Mouse (Mus musculus): Measurements from ENCODE around the gene Maats1.

Gene Maats1

DNA sequence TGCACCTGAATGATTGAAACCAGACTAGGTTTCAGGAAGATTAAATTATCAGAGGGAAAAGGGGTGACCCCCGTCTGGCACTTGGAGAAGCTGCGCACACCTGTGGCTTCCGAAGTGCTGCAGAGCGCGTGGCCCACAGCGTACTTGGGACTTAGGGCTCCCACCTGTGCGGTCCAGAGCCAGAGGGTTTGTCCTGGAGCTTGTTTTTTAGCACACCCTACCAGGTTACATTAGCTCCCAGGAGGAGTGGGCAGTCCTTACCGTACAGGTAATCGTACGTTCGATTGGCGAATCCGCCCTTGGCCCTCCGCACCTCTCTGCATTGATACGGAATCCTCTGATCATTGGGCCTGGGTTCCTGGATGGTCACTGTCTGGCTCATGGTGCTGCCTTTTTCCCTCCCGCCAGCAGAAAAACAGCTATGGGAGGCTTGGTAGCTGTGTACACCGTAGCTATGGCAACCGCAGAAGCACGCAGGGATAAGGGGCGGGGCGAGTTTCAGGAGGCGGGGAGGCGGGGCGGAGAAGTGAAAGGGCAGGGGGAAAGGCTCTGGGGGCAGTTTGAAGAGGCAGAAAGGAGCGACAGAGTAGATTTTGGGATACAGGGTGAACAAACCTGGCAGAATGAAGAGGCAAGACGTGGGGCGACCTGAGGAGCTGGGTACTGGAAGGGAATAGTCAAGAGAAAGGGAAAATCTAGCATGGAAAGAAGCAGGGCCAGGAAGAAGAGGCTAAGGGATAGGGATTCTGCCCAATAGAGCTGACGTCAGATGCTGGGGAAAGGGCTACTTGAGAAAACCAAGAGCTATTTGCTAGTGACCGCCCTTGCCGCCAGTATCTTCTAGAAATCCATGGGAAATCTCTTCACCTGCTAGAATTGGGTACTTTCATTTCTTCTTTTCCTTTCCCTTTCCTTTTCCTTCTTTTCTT lies at the start of gene Maats1:
Gene Maats1 (minus strand): TSS at position 748 of the 929 bp plus-strand sequence.
- DNase-seq (ENCODE audit: low read depth): no peak

DNA sequence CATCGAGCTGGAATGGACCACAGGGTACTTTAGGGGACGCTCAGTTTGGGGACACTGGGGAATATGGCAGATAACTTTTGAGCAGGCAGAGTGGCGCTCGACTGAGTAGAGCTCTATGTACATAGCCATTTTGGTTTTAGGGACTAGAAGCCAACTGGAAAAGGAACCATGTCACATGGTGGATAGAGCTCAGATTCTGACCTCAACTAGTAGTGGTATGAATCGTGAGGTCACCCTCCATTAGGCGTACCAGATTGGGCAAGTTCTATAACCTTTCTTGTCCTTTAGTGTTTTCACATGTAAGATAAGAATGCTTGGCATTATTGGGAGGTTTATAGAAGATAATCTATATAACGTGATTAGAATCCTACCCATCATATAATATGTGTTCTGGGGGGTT lies 48.4 kb upstream of the Maats1 start:
- no peak for DNase-seq (ENCODE audit: low read depth)

DNA sequence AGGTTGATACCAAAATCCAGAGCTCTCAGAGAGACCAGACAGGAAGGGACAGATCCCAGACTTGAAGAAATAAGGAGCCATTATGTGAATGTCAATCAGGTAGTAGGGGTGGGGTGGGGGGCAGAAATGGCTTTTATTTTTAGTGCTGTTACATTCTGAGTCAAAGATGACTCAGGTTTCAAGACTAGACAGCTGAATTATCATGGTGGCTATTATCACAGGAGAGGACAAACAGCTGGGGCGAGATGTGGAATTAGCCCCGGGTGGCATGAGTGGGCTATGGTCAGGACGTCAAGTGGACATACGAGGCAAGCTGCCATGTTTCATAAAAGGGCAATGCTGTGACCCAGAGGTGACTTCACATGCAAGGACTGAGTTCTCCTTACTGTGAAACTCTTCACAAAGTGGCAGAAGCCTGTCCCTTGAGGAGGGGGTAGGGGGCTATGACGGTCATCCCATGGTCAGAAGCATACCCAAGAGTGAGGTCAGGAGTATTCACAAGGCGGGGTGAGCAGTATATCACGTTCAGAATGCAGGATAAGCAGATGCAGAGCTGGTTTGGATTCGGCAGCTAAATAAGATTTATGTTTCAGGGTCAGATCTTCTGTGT lies 47.4 kb upstream of the Maats1 start:
- DNase-seq (ENCODE audit: low read depth): no peak

DNA sequence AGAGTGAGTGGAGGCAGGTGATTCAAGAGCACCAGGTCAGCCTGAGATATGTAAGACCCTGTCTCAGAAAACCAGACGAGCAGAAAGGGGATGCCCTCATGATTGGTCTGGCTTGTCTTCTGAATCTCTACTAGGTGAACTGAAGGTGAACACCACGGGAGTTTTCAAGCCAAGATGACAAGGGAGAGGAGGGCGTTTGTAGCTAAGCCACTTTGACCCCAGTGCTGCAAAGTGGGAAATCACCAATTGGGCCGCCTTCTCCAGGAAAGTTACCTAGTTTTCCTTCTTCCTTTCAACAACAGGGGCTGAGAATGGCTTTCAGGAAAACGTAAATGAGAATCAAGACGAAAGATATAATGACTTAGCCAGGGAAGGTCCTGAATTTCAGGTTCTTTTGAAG lies 46.8 kb upstream of the Maats1 start:
- DNase-seq (ENCODE audit: low read depth): no peak

DNA sequence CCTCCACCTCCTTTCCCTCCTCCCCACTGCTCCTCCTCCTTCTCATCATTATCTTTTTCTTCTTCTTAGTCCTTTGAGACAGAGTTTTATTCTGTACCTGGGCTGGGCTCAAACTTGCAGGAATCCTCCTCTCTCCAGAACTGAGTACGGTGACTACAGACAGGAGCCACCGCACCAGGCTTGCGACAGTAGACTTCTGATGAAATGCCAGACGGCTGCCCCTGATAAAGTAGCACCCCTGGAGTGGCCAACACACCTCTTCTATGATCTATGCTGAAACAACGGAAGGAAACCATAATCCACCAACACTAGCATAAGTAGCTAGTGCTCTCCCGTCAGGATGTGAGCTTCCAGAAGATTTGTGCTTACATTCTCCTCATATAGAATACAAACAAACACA lies 45.4 kb upstream of the Maats1 start:
- no peak for DNase-seq (ENCODE audit: low read depth)

DNA sequence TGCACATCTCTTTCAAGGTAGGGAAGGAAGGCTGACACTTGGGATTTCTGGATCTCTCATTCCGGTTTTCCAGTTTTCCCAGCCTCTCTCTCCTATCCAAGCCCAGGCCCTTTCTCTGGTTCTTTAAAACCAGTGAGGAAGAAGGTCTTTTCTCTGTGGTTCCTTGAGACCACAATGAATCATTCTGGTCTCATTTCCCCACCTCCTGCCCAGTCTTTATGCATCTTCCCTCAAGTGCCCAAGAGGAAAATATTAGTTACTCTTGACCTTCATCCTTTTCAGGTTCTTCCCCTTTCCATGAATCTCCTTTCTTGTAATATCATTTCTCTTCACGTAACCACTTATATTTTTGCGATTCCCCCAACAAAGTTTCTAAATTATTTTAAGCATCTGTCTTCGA lies 43.8 kb upstream of the Maats1 start:
- peak; percentile 86 for DNase-seq (ENCODE audit: low read depth)

DNA sequence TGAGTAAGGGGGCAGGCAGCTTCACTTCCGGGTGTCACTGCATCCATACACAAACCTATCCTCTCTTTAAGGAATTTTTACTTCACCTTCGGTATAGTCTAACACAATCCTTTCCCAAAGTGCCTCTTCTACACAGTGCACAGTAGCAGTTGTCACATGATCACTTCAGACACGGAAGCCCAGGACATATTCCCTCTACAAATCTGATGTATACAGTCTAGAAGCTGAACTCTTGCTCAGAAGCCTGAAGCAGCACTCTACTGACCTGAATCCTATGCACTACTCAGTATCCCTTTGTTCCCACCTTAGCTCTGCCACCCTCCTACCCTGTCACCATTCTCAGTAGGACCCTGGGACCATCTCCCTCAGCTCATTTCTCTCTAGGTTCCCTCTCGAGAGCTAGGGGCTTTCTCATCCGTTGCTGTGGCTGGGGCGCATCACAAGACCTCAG lies 43.3 kb upstream of the Maats1 start:
- DNase-seq (ENCODE audit: low read depth): no peak

DNA sequence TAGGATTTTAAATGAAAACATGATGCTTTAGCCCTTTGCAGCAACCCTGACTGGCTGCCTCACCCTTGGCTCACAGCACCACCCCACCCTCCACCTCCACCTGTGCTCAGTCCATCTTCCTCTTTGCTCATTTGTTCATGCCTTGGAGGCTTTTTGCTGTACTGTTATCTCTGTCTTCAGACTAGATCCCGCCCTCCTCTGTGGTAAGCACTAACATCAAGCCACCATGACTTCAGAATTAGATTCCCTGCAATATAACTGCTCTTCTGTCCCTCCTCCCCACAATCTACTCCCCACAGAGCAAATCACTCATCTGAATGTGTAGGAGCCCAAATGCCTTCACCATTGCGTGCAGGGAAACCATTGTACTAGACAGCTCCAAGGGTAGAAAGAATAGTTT lies 41.7 kb upstream of the Maats1 start:
- peak; percentile 19 for DNase-seq (ENCODE audit: low read depth)

DNA sequence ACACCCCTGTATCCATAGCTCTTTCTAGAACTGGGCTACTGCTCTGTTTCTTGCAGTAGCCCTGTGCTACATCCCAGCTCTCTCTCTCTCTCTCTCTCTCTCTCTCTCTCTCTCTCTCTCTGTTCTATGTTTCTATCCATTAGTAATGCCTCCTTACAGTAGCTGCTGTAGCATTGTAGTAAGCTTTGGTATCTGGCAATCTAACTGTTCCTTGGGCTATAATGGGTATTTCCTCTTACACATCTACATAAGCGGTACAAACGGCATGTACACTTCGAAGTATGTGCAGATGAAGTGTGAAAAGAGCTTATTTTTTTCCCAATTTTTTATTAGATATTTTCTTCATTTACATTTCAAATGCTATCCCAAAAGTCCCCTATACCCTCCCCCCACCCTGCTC lies 38.0 kb upstream of the Maats1 start:
- no peak for DNase-seq (ENCODE audit: low read depth)

DNA sequence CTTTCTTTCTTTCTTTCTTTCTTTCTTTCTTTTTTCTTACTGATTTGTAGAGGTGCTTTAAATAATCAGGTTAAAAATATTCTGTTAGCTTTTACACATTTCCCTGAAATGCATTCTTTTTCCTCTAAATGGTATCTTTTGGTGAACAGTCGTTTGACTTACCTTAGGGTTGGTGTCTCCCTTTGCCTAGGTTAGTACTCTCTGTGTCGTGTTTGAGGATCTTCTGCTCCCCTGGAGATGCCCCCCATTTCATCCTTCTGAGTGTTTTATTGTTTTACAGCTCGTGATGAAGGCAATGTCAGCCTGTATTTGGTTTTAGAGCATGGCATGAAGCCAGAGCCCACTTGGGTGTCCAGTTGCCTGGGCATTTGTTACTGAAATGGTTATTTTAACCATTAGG lies 37.5 kb upstream of the Maats1 start:
- DNase-seq (ENCODE audit: low read depth): no peak

DNA sequence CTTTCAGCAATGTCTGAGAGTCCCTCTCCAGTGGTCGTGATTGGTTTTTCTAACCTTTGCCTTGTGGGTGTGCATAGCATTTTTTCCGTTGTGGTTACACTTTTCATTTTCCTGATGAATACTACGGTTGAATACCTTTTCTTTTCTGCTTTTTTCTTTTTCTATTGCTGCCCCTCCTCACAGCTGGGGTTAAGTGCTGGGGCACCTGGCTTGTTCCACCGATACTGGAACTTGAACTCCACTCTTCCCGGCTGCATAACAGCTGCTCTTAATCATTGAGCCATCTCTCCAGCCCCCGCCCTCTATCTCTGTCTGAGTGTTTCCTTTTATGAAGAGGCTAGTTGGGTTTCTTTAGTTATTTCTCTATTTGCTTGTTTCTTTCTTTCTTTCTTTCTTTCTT lies 37.1 kb upstream of the Maats1 start:
- DNase-seq (ENCODE audit: low read depth): no peak

DNA sequence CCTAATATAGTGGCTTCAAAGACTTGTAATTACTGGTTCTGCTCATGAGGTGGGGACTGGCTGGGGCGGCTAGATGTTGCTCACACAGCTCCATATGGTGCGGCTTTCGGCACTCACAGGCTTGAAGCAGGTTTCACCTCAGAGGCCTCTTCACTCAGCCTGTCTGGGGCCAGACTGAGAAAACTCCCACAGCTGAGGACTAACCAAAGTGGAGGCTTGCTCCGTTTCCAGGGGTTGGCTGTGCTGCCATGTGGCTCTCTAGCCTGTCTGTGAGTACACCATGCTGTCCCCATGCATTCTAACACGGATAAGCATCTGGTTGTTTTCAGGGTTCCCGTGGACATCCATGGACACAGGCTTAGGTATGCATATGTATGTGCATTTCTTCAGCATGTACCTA lies 36.6 kb upstream of the Maats1 start:
- no peak for DNase-seq (ENCODE audit: low read depth)

DNA sequence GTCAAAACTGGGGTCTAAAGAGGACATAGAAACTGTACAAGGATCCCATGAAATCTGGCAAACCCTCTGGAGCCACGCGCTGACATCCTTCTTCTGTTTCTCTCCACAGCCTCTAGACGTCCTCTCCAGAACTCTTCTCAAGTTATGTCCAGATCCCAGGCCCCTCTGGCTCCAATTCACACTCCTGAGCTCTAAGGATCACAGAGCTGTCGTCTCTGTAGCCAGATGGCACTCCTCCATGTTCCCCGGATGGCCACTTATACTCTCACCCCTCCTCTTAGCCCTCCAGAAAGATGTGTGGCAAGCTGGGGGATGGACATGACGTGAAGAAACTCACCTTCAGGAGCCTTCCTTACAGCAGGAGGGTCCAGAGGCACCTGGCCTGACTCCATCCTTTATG lies 35.6 kb upstream of the Maats1 start:
- no peak for DNase-seq (ENCODE audit: low read depth)

DNA sequence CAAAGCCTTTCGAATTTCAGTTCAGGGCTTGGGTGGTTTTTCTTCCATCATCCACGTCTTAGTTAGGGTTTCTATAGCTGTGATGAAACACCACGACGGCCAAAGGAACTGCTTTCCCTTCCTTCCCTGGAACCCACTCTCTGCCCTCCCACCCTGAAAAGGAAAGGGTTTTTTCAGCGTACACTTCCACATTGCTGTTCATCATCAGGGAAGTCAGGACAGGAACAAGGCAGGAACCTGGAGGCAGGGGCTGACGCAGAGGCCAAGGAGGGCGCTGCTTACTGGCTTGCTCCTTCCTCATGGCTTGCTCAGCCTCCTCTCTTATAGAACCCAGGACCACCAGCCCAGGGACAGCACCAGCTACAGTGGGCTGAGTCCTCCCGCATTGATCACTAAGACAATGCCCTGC lies 34.9 kb upstream of the Maats1 start:
- DNase-seq (ENCODE audit: low read depth): no peak

DNA sequence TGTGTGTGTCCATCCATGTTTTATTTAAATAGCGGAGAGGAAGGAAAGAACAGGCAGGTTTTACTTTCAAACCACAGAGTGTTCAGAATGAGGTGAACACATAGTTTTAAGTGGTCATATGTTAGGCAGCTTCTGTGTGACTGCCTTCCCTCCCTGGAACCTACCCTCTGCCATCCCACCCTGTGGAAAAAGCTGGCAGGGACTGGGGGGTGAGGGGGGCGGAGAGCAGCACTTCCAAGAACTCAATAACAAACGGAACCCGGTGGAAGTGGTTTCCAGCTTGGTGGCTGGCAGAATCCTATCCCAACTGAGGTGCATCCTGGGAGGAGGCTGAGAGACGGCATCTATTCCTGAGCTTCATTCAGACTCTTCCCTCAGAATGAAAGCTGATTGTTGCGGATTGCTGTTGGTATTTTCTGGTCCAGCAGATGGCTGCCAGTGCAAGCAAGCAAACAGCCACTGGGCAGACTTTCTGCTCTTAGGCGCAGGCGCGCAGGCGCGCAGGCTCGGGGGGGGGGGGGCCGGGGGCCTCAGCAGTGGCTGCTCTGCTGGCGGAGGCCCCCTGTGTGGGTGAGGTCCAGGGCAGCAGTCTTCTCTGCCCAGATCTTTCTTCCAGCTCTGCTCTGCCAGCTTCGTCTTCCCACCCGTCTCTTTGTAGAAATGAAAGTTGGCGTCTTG lies 34.4 kb upstream of the Maats1 start:
- DNase-seq (ENCODE audit: low read depth): no peak

DNA sequence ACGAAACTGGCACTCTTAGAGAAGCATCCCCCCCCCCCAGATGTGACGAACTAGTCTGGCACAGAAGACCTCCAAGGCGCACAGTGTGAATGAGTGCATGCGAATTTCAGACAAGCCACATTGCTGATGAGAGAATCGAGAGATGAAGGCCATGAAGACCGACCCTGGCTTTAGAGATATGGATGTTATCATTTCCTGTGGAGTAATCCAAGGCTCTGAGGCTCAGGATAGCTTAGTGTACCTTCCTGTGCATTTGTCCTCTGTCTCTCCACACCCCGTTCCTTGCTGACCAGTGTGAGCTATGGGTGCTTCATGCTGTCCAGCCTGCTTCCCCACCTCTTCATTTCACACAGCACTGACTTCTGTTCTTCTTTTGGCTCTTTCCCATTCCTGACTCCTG lies 33.2 kb upstream of the Maats1 start:
- DNase-seq (ENCODE audit: low read depth): peak; percentile 40

DNA sequence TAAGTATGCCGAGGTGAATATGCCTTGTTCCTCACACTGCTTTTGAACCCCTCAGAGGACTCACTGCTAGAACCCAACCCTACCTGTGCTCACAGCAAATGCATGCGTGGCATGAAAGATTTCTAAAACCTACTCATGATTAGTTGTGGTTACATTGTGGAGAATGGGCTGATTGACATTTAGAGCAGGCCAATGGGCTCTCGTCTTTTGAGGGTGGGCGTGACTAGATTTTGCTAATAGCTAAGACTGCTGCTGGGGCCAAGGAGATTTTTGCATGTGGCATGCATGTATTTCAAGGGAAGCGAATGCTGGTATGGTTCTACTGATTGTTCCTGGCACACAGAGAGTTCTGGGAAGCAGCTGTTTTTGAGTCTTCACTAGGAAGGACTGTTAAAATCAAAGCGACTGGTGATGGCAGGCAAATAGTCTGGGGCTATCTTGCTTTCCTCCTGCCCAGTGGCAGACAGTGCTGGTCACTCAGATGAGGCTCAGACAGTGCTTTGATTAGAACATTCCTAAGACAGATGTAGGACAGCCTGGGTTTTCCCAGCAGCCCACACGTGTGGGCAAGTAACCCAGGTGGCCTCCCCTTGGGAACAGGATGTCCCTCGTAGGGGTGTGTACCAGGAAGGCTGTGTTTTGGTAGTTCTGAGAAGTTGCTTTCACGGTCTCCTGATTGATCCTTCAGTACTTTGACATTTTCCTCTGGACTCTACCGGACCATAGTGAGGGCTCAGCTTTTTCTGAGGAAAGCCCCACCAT lies 32.6 kb upstream of the Maats1 start:
- DNase-seq (ENCODE audit: low read depth): no peak

DNA sequence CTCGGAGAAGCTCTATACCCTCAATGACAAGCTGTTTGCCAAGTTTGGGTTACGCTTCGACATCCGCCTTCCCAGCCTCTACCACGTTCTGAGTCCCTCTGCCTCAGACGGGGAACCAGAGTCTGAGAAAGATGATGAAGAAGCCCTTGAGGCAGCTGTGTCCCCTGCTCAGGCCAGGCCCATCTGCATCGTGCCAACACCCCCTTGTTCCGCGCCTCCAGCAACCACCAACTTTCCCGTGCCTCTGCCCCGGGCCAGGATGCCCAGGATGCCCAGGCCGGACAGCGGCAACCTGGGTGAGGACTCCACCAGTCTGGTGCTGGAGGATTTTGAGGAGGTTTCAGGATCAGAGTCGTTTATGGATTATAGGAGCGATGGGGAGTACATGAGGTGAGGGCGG lies 32.0 kb upstream of the Maats1 start:
- DNase-seq (ENCODE audit: low read depth): no peak

DNA sequence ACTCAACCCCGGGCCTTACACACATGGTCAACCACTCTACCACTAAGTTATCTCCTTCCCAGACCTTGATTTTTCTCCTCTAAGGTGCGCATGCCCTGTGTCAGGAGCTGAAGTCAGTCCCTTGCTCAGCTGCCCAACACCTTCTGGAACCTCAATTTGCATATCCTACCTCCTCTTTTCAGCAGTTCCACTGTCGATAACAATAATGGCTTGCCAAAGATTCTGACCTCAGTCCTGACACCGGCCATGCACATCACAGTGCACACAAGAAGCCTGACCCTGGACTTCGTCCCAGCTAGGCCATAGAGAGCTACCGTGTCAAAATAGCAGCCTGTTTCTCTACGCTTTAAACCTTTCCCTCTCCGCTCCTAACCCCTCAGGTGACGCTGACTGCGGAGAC lies 31.5 kb upstream of the Maats1 start:
- DNase-seq (ENCODE audit: low read depth): no peak

DNA sequence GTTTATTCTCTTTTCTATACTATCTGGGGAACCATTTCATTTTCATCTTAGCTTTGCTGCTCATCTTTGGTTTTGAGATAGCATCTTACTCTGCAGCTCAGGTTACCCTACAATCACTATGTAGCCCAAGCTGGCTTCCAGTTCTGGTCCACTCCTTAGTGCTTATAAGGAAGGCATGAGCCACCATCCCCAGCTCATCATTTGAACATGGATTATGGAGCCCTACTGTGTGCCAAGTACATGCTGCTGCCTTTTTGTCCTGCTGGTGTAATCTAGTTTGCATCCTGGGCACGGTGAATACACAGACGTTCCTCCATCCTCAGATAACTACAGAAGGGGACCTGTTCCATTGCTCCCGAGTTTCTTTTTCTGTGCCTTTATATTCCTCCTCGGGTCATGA lies 30.9 kb upstream of the Maats1 start:
- no peak for DNase-seq (ENCODE audit: low read depth)

DNA sequence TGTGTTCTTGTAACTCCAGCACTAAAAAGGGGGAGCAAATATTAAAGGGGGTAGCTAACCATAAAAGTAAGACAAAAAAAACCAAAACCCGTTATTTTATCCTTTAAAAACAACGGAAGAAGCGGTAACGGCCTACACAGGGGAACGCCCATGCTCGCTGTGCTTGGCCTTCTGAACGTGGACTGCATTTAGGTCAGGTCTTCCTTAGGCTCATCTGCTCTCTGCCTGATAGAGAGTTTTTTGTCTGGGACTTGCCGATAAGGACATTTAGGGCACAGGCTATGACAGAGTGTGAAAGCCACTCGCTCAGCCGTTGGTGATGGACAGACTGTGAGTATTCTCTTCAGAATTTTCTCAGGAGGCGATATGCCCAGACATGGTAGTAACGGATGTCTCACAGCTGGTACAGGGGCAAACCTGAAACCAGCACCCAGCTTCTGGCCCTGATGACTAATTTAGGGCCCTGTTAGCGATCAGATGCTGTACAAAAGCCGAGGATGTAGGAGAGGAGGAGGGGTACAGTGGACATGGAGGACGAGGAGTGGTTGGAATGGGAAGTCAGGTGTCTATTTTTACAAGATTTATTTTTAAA lies 29.9 kb upstream of the Maats1 start:
- DNase-seq (ENCODE audit: low read depth): no peak

Measured in 416B (cell line).